Mouse (Mus musculus) hindbrain, postnatal 0 days (tissue): ENCODE results near the gene Nudt2. TPM values are rescaled to one million over a fixed set of nuclear protein-coding genes. Genes with fewer than 3 reads are reported as not detected.

ENCODE experiments used
- ATAC-seq: fragments of 200-750 bp; cut with Nextera tagmentation; 2 replicates; pipeline ENCODE4 v1.8.0; 2017; ENCODE audit warnings: mild to moderate bottlenecking, moderate TSS enrichment, moderate library complexity
- DNase-seq: peaks from one replicate; pipeline ENCODE4 v3.0.0-alpha.2; 2015; ENCODE audit warnings: low spot score
- H3K27ac ChIP-seq: fragments of 300-500 bp; sonication (generic); 2 replicates; pipeline ENCODE4 v1.5.1; 2014; ENCODE audit warnings: mild to moderate bottlenecking
- H3K27me3 ChIP-seq: fragments of 300-500 bp; sonication (generic); 2 replicates; pipeline ENCODE4 v1.6.1; 2014; ENCODE audit warnings: low read length, mixed read lengths; ENCODE audit not compliant: insufficient read depth
- H3K36me3 ChIP-seq: fragments of 300-500 bp; sonication (generic); 2 replicates; pipeline ENCODE4 v1.6.1; 2014; ENCODE audit warnings: low read length, mixed read lengths; ENCODE audit not compliant: insufficient read depth
- H3K4me1 ChIP-seq: fragments of 300-500 bp; sonication (generic); 2 replicates; pipeline ENCODE4 v1.6.1; 2014; ENCODE audit warnings: antibody characterized with exemption, low read length, mixed read lengths; ENCODE audit not compliant: insufficient read depth
- H3K4me2 ChIP-seq: fragments of 300-500 bp; sonication (generic); 2 replicates; pipeline ENCODE4 v1.6.1; 2014; ENCODE audit warnings: low read depth, mild to moderate bottlenecking, low read length, moderate library complexity, mixed read lengths
- H3K4me3 ChIP-seq: fragments of 300-500 bp; sonication (generic); 2 replicates; pipeline ENCODE4 v1.5.1; 2014; ENCODE audit warnings: low read length
- H3K9ac ChIP-seq: fragments of 300-500 bp; sonication (generic); replicated peaks from 2 replicates; pipeline ENCODE4 v1.6.1; 2014; ENCODE audit warnings: mild to moderate bottlenecking, low read length, moderate library complexity, mixed read lengths
- H3K9me3 ChIP-seq: fragments of 300-500 bp; sonication (generic); 2 replicates; pipeline ENCODE4 v1.6.1; 2016; ENCODE audit warnings: low read length, mixed read lengths
- CTCF ChIP-seq: IDR thresholded peaks from 2 replicates; pipeline ENCODE4 v1.5.1; 2016; ENCODE audit warnings: antibody characterized with exemption, control low read depth, low read depth
- WGBS: fragments of 180-500 bp; shearing (Covaris S2); extraction: QIAGEN DNeasy Blood & Tissue Kit; methylation state at CpG from one replicate; pipeline ENCODE4 v1.1.7; 2014; 5-methylcytosine and 5-hydroxymethylcytosine counted together
- polyA plus RNA-seq: library from polyadenylated mRNA; unstranded; fragments of >200 nt; fragmentation: Nextera tagmentation; extraction: Ambion mirVana; gene quantifications from 2 replicates; pipeline ENCODE4 v1.2.1, GENCODE M21; 2015
- total RNA-seq: library from RNA; depleted of rRNA; stranded (reverse); fragments of >200 nt; gene quantifications from 2 replicates; pipeline ENCODE4 v1.2.3, GENCODE M21; 2014

Nudt2 gene
- total and polyA plus RNA-seq, 2 experiments from 2014 or later, result 29.2 to 71.6 TPM

DNA sequence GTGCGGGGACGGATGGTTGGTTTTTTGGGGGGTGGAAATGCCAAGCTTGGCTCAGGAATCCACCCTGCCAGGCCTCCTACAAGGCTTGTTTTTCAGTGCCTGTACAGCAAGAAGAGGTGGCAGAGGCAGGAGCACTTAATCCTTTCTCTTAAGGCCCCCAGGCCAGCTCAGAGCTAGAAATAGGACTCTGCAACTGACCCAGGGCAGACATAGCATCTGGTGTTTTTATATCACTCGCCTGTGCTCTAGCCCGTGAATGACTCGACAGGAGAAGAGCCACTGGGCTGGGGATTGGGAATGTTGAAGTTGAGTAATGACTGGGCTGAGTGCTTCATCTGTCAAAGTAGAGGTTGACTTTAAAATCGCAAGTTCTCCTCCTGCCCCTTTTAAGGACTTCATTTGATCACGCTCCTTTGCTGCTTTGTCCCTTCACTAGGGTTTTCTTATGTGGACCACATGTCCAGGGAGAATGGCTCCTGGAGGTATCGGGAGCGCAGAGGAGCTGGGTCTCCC is 12.8 kb downstream of the Nudt2 start:
- 0 out of 2 replicates have a peak, but pooled peaks cover 6% of the 10 kb centered on the region for H3K36me3 ChIP-seq
- H3K27me3 ChIP-seq, result no peaks in the 10 kb centered on the region
- DNase-seq (no peak), ATAC-seq (no peak)
- no peak overlapping the region for H3K9ac ChIP-seq
- H3K27ac ChIP-seq, result no peak overlapping the region
- H3K9me3 ChIP-seq, result no peaks in the 10 kb centered on the region
- no peaks in the 10 kb centered on the region; the same call in 1 of the 2 replicates for H3K4me1 ChIP-seq
- H3K4me2 ChIP-seq, result no peak overlapping the region
- no peak overlapping the region for H3K4me3 ChIP-seq
- WGBS, result 83% methylated on average over 9 of the region's 9 CpGs
- no peak for TF ChIP-seq CTCF

DNA sequence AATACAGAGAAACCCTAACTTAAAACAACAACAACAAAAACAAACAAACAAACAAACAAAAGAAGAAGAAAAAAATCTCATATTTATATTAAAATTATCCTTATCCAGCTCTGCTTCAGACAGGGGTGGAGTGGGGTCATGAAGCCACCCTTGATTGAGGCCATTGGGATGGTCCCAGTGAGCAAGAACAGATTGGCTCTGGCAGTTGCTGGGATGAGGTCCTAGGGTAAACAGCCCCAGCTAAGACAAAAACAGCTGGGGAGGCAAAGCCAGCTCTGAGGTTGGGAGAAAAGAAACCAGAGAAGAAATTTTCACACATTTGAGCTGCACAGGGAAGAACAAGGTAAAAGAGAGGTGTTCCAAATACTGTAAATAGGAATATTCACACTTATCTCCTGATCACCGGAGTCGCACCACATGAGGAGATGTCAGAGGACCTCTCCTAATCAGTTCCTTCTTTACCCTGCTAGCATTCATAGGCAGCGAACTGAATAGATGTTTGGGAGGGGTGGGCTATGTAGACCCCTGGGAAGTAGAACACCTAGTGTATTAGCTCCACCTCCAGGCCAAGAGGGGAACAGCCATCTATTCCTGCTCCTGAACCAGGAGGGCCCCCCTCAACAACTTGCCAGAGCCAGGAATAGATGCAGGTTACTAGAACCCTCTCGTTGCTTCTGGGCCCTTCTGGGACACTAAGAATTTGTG is 14.0 kb downstream of the Nudt2 start:
- Histone ChIP-seq H3K4me2 (no peak overlapping the region), H3K4me3 (no peak overlapping the region), H3K27ac (peak overlapping the region; percentile 69; the same call in 1 of the 2 replicates), H3K9me3 (no peaks in the 10 kb centered on the region), H3K4me1 (no peaks in the 10 kb centered on the region; the same call in 1 of the 2 replicates), H3K9ac (no peak overlapping the region), H3K36me3 (0 out of 2 replicates have a peak, but pooled peaks cover 6% of the 10 kb centered on the region), H3K27me3 (no peaks in the 10 kb centered on the region)
- ATAC-seq (no peak), DNase-seq (peak; percentile 48)
- peak; percentile 57 for TF ChIP-seq CTCF
- WGBS, result 62% methylated on average over 4 of the region's 4 CpGs

DNA sequence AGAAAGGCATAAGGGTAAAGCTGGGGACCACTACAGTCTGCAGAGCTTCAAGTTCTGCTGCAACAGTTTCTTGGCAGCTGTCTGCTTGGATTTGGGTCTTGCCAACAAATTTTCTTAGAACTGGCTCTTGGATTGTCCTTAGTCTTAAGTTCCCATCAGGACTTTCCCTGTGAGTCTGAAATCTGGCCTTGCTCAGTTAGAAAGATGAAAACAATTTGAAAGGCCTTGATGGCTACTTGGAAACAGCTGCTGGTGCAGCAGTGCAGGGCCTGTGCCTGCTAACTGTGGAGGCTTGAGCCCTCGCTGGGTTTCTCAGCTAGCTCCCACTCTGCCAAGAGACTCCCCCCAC is 14.5 kb downstream of the Nudt2 start:
- Histone ChIP-seq H3K9ac (no peak overlapping the region), H3K4me1 (no peaks in the 10 kb centered on the region; the same call in 1 of the 2 replicates), H3K9me3 (no peaks in the 10 kb centered on the region), H3K36me3 (0 out of 2 replicates have a peak, but pooled peaks cover 6% of the 10 kb centered on the region), H3K4me2 (no peak overlapping the region), H3K27me3 (no peaks in the 10 kb centered on the region), H3K27ac (peak overlapping the region; percentile 69), H3K4me3 (no peak overlapping the region)
- WGBS, result 50% methylated on average over 1 of the region's 1 CpGs
- ATAC-seq (no peak), DNase-seq (no peak)
- TF ChIP-seq CTCF, result no peak

DNA sequence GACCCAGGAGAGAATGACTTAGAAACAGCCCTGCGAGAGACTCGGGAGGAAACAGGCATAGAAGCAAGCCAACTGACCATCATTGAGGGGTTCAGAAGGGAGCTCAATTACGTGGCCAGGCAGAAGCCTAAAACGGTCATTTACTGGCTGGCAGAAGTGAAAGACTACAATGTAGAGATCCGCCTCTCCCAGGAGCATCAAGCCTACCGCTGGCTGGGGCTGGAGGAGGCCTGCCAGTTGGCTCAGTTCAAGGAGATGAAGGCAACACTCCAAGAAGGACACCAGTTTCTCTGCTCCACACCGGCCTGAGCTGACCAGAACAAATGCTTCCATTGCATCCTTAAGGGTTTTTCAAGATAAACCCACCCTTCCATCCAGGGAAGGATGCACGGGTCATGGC is 15.3 kb downstream of the Nudt2 start:
- Histone ChIP-seq H3K9me3 (no peaks in the 10 kb centered on the region), H3K4me3 (no peak overlapping the region), H3K36me3 (0 out of 2 replicates have a peak, but pooled peaks cover 6% of the 10 kb centered on the region), H3K4me1 (no peaks in the 10 kb centered on the region; the same call in 1 of the 2 replicates), H3K27me3 (no peaks in the 10 kb centered on the region), H3K4me2 (no peak overlapping the region), H3K27ac (peak overlapping the region; percentile 69), H3K9ac (no peak overlapping the region)
- ATAC-seq (peak; percentile 79; the same call in 1 of the 2 replicates), DNase-seq (peak; percentile 59)
- TF ChIP-seq CTCF, result no peak
- 57% methylated on average over 8 of the region's 8 CpGs for WGBS

DNA sequence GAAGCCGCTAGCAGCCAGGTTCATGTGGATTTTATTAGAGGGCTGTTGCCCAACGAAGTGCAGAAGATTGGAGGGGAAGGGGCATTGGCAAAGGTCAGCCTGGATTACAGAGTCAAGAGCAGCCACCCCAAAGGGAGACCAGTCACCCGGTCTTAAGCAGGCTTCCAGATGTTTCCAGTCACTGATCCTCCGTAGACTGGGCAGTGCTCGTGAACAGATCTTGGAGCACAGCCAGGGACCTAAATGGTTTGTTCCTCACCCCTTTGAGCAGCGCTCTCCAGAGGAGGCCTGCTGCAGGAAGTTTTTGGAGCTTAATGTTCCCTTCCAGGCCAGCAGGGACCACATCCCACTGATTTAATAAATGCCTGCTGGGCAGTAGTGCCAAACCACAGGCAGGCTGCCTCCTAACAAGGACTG is 16.7 kb downstream of the Nudt2 start:
- Histone ChIP-seq H3K4me1 (no peaks in the 10 kb centered on the region; the same call in 1 of the 2 replicates), H3K36me3 (0 out of 2 replicates have a peak, but pooled peaks cover 6% of the 10 kb centered on the region), H3K27me3 (no peaks in the 10 kb centered on the region), H3K4me2 (no peak overlapping the region), H3K9me3 (no peaks in the 10 kb centered on the region), H3K27ac (peak overlapping the region; percentile 58), H3K9ac (no peak overlapping the region), H3K4me3 (no peak overlapping the region)
- 34% methylated on average over 6 of the region's 6 CpGs for WGBS
- DNase-seq, result peak; percentile 47
- no peak for TF ChIP-seq CTCF
- peak; percentile 51; the same call in 1 of the 2 replicates for ATAC-seq

DNA sequence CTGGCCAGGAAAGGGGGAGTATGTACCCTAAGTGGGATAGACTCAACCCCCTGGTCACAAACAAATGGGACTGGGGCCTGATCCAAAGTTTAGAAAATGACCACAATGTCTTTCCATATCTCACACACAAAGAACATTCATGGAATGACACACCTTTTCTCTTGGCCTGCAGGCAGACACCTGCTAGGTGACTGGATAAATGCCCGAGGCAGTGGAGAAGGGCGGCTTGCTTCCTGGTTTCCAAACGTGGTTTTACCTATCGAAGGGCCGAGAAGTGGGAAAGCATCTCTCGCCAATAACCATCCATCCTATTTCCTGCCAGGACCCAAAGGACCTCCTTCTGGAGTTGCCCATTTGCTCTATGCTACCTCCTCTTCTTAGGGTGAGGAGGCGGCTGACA is 28.0 kb downstream of the Nudt2 start:
- Histone ChIP-seq H3K9ac (no peak overlapping the region), H3K9me3 (no peaks in the 10 kb centered on the region), H3K4me1 (0 out of 2 replicates have a peak, but pooled peaks cover 2% of the 10 kb centered on the region), H3K36me3 (no peaks in the 10 kb centered on the region), H3K4me3 (no peak overlapping the region), H3K27ac (no peak overlapping the region), H3K27me3 (peaks cover 5% of the 10 kb centered on the region; the same call in 1 of the 2 replicates), H3K4me2 (no peak overlapping the region)
- no peak for ATAC-seq
- TF ChIP-seq CTCF, result no peak
- no peak for DNase-seq
- WGBS, result 85% methylated on average over 7 of the region's 7 CpGs
